Mouse (Mus musculus) heart, adult 2 months (tissue): ENCODE results near the gene Mllt1.

Experiments
- CTCF ChIP-seq: fragments of 200-600 bp; IDR thresholded peaks from 2 replicates; pipeline ENCODE4 v1.8.1; 2022; ENCODE audit warnings: antibody characterized with exemption, mild to moderate bottlenecking, moderate library complexity
- POLR2A ChIP-seq: fragments of 200-500 bp; IDR thresholded peaks from 2 replicates; pipeline ENCODE4 v1.6.1; 2011; ENCODE audit warnings: mild to moderate bottlenecking, low read depth, low read length, control low read depth; ENCODE audit not compliant: insufficient read depth

GRCm38 (mm10) chr17:56871767-56872166 is 63.4 kb downstream of the Mllt1 start:
- TF ChIP-seq CTCF, result no peak
- TF ChIP-seq POLR2A, result no peak
